Mouse (Mus musculus) E14TG2a.4 (cell line): ENCODE measurements around the gene Cdc42bpb.

Experiments
- H3K27me3 ChIP-seq: 2 replicates; pipeline ENCODE4 v1.6.1; 2014; ENCODE audit warnings: low read length, control low read depth; ENCODE audit not compliant: insufficient read depth
- H3K36me3 ChIP-seq: 2 replicates; pipeline ENCODE4 v1.6.1; 2014; ENCODE audit warnings: low read length, control low read depth; ENCODE audit not compliant: insufficient read depth
- H3K4me1 ChIP-seq: replicated peaks from 2 replicates; pipeline ENCODE4 v1.6.1; 2014; ENCODE audit warnings: low read depth, low read length, control low read depth
- H3K4me3 ChIP-seq: replicated peaks from 2 replicates; pipeline ENCODE4 v1.5.1; 2014; ENCODE audit warnings: mild to moderate bottlenecking, low read length
- H3K9me3 ChIP-seq: 2 replicates; pipeline ENCODE4 v1.6.1; 2014; ENCODE audit warnings: low read length, control low read depth
- CTCF ChIP-seq: conservative IDR thresholded peaks from 2 replicates; pipeline ENCODE4 v1.5.1; 2014; ENCODE audit warnings: low read length
- NANOG ChIP-seq: IDR thresholded peaks from 2 replicates; pipeline ENCODE4 v1.6.1; 2014; ENCODE audit warnings: borderline replicate concordance, low read length, mixed read lengths
- POU5F1 ChIP-seq: IDR thresholded peaks from 2 replicates; pipeline ENCODE4 v1.6.1; 2014; ENCODE audit warnings: low read length, borderline replicate concordance

The Cdc42bpb gene

GRCm38 (mm10) chr12:111275150-111275841 lies 102.2 kb downstream of the Cdc42bpb start:
- Histone ChIP-seq H3K9me3 (no peaks in the 10 kb centered on the region), H3K36me3 (no peaks in the 10 kb centered on the region), H3K4me3 (peak overlapping the region; percentile 74), H3K4me1 (peaks cover 48% of the 10 kb centered on the region), H3K27me3 (peaks cover 85% of the 10 kb centered on the region)
- TF ChIP-seq POU5F1, result no peak
- no peak for TF ChIP-seq CTCF
- TF ChIP-seq NANOG, result no peak

DNA sequence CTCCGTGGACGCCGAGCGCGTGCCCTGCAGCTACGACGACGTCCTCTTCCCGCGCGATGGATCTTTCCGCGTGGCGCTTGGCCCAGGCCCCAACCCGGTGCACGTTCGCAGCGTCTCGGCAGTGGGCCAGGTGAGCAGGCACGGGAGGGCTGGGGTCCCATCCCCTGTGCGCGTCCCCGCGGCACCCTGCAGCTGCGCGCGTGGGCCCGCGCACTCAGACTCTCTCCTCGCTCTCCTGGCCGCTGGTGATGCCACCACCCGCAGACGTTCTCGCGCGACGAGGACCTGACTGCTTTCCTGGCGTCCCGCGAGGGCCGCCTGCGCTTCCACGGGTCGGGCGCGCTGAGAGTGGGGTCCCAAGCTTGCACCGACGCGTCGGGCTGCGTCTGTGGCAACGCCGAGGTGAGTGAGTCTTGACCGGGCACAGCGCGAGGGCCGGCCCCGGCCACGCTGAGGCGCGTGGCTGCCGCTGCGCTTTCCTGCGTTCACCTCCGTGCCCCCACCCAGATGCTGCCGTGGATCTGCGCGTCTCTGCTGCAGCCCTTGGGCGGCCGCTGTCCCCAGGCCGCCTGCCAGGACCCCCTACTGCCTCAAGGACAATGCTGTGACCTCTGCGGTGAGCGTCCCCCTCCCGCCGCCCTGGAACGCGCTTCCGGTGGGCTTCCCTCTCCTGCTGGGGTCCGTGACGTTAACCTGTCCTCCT lies 102.9 kb downstream of the Cdc42bpb start:
- no peaks in the 10 kb centered on the region for H3K9me3 ChIP-seq
- H3K4me3 ChIP-seq, result peak overlapping the region; percentile 74
- TF ChIP-seq POU5F1, result no peak
- TF ChIP-seq CTCF, result no peak
- TF ChIP-seq NANOG, result no peak
- peaks cover 92% of the 10 kb centered on the region for H3K27me3 ChIP-seq
- no peaks in the 10 kb centered on the region for H3K36me3 ChIP-seq
- H3K4me1 ChIP-seq, result peaks cover 55% of the 10 kb centered on the region

- no peaks in the 10 kb centered on the region for H3K9me3 ChIP-seq
- H3K27me3 ChIP-seq, result peaks cover 94% of the 10 kb centered on the region
- TF ChIP-seq CTCF, result no peak
- TF ChIP-seq POU5F1, result no peak
- no peak for TF ChIP-seq NANOG
- H3K4me1 ChIP-seq, result peaks cover 61% of the 10 kb centered on the region
- H3K4me3 ChIP-seq, result peak overlapping the region; percentile 74
- H3K36me3 ChIP-seq, result no peaks in the 10 kb centered on the region
Observed at GRCm38 (mm10) chr12:111274006-111274405, 103.5 kb downstream of the Cdc42bpb start.

DNA sequence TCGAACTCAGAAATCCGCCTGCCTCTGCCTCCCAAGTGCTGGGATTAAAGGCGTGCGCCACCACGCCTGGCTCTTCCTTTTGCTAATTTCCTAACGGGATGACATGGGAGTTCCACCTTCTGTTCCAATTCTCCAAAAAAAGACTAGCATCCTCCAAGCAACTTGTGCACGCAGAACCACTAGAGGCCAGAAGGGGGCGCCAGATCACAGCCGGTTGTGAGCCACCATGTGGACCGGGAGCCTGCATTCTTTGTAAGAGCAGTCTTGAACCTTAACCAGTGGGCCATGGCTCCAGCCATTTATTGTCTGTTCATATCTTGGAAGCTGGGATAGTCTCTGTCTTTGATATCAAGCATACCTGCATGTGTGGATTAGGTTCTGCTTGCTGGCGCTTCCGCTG lies 105.1 kb downstream of the Cdc42bpb start:
- no peaks in the 10 kb centered on the region for H3K36me3 ChIP-seq
- no peak overlapping the region for H3K4me3 ChIP-seq
- no peaks in the 10 kb centered on the region for H3K9me3 ChIP-seq
- H3K4me1 ChIP-seq, result peaks cover 77% of the 10 kb centered on the region
- H3K27me3 ChIP-seq, result peaks cover 90% of the 10 kb centered on the region
- peak; percentile 96 for TF ChIP-seq CTCF
- TF ChIP-seq POU5F1, result no peak
- TF ChIP-seq NANOG, result no peak

- Histone ChIP-seq H3K4me1 (peaks cover 81% of the 10 kb centered on the region), H3K36me3 (no peaks in the 10 kb centered on the region), H3K27me3 (peaks cover 85% of the 10 kb centered on the region), H3K4me3 (peak overlapping the region; percentile 73), H3K9me3 (no peaks in the 10 kb centered on the region)
- no peak for TF ChIP-seq NANOG
- TF ChIP-seq CTCF, result no peak
- no peak for TF ChIP-seq POU5F1
Observed at GRCm38 (mm10) chr12:111271966-111272365, 105.6 kb downstream of the Cdc42bpb start.

DNA sequence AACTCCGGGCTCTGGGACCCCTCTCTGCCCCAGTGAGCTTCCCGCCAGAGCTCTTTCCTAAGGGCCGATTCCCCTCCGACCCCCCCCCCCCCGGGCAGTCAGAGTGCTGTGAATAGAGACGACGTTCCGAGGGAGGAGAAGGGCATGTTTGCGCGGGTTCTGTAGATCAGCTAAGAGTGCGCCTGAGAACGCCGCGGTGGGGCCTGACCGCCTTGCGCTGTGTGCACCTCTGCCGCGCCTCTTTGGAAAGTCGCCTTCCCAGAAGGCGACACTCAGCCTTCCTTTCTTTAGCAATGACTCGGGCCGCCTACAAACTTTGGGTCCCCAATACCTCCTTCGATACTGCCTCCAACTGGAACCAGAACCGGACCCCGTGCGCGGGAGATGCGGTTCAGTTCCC lies 106.1 kb downstream of the Cdc42bpb start:
- H3K4me1 ChIP-seq, result peaks cover 81% of the 10 kb centered on the region
- no peak for TF ChIP-seq NANOG
- TF ChIP-seq CTCF, result no peak
- TF ChIP-seq POU5F1, result no peak
- no peaks in the 10 kb centered on the region for H3K36me3 ChIP-seq
- H3K4me3 ChIP-seq, result peak overlapping the region; percentile 73
- H3K9me3 ChIP-seq, result no peaks in the 10 kb centered on the region
- peaks cover 80% of the 10 kb centered on the region for H3K27me3 ChIP-seq

- no peak for TF ChIP-seq NANOG
- no peak for TF ChIP-seq POU5F1
- no peak for TF ChIP-seq CTCF
- Histone ChIP-seq H3K4me3 (peak within 1 kb of the TSS; percentile 73), H3K27me3 (peaks cover 73% of the 10 kb centered on the region), H3K4me1 (peaks cover 75% of the 10 kb centered on the region), H3K36me3 (no peaks in the 10 kb centered on the region), H3K9me3 (no peaks in the 10 kb centered on the region)
Observed at GRCm38 (mm10) chr12:111270629-111271277, 106.8 kb downstream of the Cdc42bpb start, which contains the start of gene Amn. Gene Amn, plus strand, starts transcription at chr12:111271095.

DNA sequence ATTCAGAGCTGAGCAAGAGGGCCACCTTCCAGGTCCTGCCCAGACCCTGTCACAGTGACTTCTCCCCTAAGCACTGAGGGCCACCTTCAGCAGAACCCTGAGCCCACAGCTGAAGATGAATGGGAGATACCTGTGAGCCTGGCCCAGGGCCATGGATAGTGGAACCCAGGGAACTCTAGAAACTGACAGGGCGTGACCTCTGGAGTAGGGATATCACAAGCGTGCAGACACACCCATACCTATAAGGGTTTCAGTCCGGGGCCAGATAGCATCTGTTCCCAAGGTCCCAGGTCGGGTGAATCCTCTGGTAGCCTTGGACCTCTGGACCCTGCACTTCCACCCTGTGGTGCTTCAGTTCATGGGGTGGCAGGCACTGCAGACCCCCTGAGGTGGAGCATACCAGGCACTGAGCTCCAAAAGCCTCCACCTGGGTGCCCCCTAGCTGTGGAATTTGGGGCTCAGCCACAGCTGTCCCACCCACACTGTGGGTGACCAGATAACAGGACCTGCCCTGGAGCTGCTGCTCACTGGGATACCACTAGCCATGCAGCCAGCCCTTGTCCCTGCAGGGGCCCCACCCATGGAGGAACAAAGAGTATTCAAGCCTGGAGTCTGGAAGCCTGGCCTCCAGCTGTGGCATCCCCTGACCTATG lies 109.7 kb downstream of the Cdc42bpb start:
- Histone ChIP-seq H3K9me3 (no peaks in the 10 kb centered on the region), H3K36me3 (peaks cover 16% of the 10 kb centered on the region), H3K4me3 (no peak overlapping the region), H3K4me1 (peaks cover 68% of the 10 kb centered on the region), H3K27me3 (peaks cover 44% of the 10 kb centered on the region)
- TF ChIP-seq NANOG (no peak), POU5F1 (no peak), CTCF (no peak)
